ENCODE assay signal across 11 mouse cellular contexts in the genomic region with DNA sequence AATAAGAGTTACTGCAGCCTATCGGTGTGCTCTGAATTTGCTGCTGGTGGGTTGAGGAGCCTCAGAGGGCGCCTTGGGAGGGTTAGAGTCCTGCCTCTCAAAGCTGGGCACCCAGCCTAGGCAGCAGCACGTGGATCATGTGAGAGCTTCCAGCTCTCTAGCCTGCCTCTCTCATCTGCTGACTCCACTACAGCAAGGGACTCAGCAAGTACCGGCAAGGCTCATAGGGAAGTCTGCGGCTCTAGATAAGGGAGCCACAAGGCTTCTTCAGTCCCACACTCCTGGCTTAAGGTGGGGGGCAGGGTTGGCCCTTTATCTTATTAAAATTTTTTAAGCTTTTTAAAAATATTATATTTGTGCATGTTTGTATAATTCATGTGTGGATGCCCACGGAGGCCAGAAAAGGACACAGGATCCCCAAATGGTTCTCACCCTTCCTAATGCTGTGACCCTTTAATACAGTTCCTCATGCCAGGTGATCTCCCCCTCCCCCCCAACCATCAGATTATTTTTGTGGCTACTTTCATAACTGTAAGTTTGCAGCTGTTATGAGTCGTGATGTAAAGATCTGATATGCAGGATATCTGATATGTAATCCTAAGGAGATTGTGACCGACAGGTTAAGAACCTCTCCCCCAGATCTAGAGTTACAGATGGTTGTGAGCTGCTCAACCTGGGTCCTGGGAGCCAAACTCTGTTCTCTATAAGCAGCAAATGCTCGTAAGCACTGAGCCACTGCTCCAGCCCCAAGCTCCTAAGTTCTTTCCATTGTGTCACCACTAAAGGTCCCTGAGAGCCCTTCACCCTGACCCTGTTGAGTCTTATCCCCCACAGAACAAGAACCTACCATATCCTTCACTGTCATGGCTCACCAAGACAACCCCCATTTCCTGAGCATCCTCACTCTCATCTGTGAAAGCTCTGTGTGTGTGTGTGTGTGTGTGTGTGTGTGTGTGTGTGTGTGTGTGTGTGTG.
DNase-seq lines count a peak whose midpoint lies in the region; ATAC-seq and TF ChIP-seq lines count a peak whose summit lies in the region.
"Had no signal": no experiment of that assay in that cellular context is flagged by ENCODE, and none has a peak within 500 bp of the region (broad histone marks: within the 10 kb centered on the region; RNA-seq: fewer than 3 reads in every experiment).

No protein-coding gene starts in this region.

- no peak for TF ChIP-seq POLR2A in bone marrow, adult 2 months (IDR thresholded peaks at IDR 0.05; ENCODE audit: borderline replicate concordance, control insufficient read depth, low read depth, low read length)

- no peak overlapping the region for H3K9ac ChIP-seq in liver, postnatal 0 days (replicated peaks)
- H3K9ac ChIP-seq in forebrain, embryonic 12.5 days: no peak overlapping the region

- H3K4me3 ChIP-seq in bone marrow, adult 2 months (replicated peaks; ENCODE audit: control insufficient read depth, low read depth, low read length): no peak overlapping the region
- H3K4me3 ChIP-seq in liver, postnatal 0 days (ENCODE audit: low read depth, low read length): no peak overlapping the region
- no peak overlapping the region for H3K4me3 ChIP-seq in forebrain, embryonic 12.5 days (replicated peaks)

- DNase-seq in kidney, adult 8-10 months: peak; percentile 24 to 26
- no peak for DNase-seq in kidney, postnatal 4 days
- peak; percentile 51 to 59 for DNase-seq in heart, postnatal 10 days
- no peak for DNase-seq in liver, postnatal 0 days
- DNase-seq in T-cell, adult 2 months (ENCODE audit: low spot score): no peak
- no peak for DNase-seq in testis, postnatal 14 days (ENCODE audit: low spot score)
- DNase-seq: lung, postnatal 14 days; thymus, adult 18-20 months had no signal

- no peaks in the 10 kb centered on the region for H3K9me3 ChIP-seq in liver, postnatal 0 days (ENCODE audit: low read length)
- H3K9me3 ChIP-seq in forebrain, embryonic 12.5 days: no peaks in the 10 kb centered on the region

- H3K27me3 ChIP-seq in liver, postnatal 0 days (ENCODE audit: insufficient read depth, low read length): peaks cover 38% of the 10 kb centered on the region
- H3K27me3 ChIP-seq in forebrain, embryonic 12.5 days: peaks cover 85% of the 10 kb centered on the region

- no peak for TF ChIP-seq CTCF in bone marrow, adult 2 months (IDR thresholded peaks at IDR 0.05; ENCODE audit: control insufficient read depth, insufficient read depth, low read length)
- no peak for TF ChIP-seq CTCF in liver, postnatal 0 days (IDR thresholded peaks at IDR 0.05; ENCODE audit: low read depth)

- peak; percentile 84 for ATAC-seq in liver, postnatal 0 days
- no peak for ATAC-seq in forebrain, embryonic 12.5 days (ENCODE audit: low FRiP score)
- ATAC-seq: CD4-positive, CD25-positive, alpha-beta regulatory T cell, adult 4 months had no signal

- intact Hi-C loops in heart, postnatal 10 days (cut with DNase I): loop anchor here (1.0 to 5.0 kb wide), 2 partner anchors 248 to 283 kb away; no protein-coding TSS in a partner anchor

- H3K36me3 ChIP-seq in liver, postnatal 0 days (replicated peaks; ENCODE audit: insufficient read depth, low read length): no peaks in the 10 kb centered on the region
- H3K36me3 ChIP-seq in forebrain, embryonic 12.5 days (replicated peaks): no peaks in the 10 kb centered on the region

- 17% methylated on average over 9 of the region's 9 CpGs for whole genome bisulfite sequencing in bone marrow, adult 2 months
- 36% methylated on average over 9 of the region's 9 CpGs for WGBS in liver, postnatal 0 days (ENCODE audit: insufficient replicate concordance)
- WGBS in forebrain, embryonic 12.5 days: 78% methylated on average over 9 of the region's 9 CpGs

- TF ChIP-seq EP300 in liver, postnatal 0 days (IDR thresholded peaks at IDR 0.05; ENCODE audit: low read depth): peak; percentile 55

- peak overlapping the region; percentile 34; the same call in 1 of the 2 replicates for H3K27ac ChIP-seq in bone marrow, adult 2 months (ENCODE audit: control insufficient read depth, insufficient read depth, low read depth, low read length, poor library complexity)
- H3K27ac ChIP-seq in liver, postnatal 0 days (ENCODE audit: low read depth): no peak overlapping the region
- no peak overlapping the region for H3K27ac ChIP-seq in forebrain, embryonic 12.5 days

- H3K4me1 ChIP-seq in bone marrow, adult 2 months (ENCODE audit: control insufficient read depth, insufficient read depth, low read length): peaks cover 1% of the 10 kb centered on the region; the same call in 1 of the 2 replicates
- H3K4me1 ChIP-seq in liver, postnatal 0 days (ENCODE audit: insufficient read depth): 0 out of 2 replicates have a peak, but pooled peaks cover 3% of the 10 kb centered on the region
- peaks cover 21% of the 10 kb centered on the region for H3K4me1 ChIP-seq in forebrain, embryonic 12.5 days

- no peak overlapping the region for H3K4me2 ChIP-seq in liver, postnatal 0 days (ENCODE audit: low read depth, low read length)
- H3K4me2 ChIP-seq in forebrain, embryonic 12.5 days: no peak overlapping the region

Comparison
In these comparisons a context has a peak if more than half of its experiments do, and no peak if none do; other contexts are left out.
1. DNase-seq: peak in kidney, adult 8-10 months (2 of 2) and heart, postnatal 10 days (2 of 2); none in kidney, postnatal 4 days (0 of 2), liver, postnatal 0 days (single experiment), T-cell, adult 2 months (single experiment) and testis, postnatal 14 days (single experiment).